Mouse (Mus musculus) inflammation-experienced regulatory T-cells (primary cell): ENCODE data around the gene Nat9. TPM values are rescaled to one million over a fixed set of nuclear protein-coding genes. Genes with fewer than 3 reads are reported as not detected.

Experiments
- polyA plus RNA-seq, 2 experiments: library from polyadenylated mRNA; unstranded; fragments of 100-300 nt; shearing (Covaris generic); gene quantifications; one replicate each; pipeline ENCODE4 v1.2.1; 2017

Gene Nat9
- 10 to 100 TPM; 14.0 to 15.7 TPM for polyA plus RNA-seq

DNA sequence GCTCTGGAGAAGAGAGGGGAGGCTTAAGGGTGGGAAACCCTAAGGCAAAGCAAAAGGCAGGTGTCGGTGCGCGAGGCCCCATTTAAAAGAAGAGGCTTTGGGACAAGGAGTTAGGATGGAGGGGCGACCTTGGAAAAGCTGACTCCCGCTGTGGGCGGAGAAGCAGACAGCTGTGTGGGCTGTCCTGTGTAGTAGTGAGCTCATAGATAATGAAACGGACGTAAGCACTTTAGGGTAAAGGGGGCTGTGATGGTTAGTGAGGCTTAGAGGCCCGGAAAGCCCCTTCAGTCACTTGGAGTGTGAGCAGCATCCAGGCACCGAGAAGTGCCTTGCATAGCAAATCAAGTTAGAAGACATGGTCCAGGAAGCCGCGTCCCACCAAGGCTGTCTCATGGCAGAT is at the start of gene Nat9:
Gene Nat9, minus strand, starts transcription at position 167 of the 400 bp plus-strand sequence.

GRCm38 (mm10) chr11:115187224-115187639 is 427 bp downstream of the Nat9 start, which contains the start of gene Tmem104:
Gene Tmem104, plus strand, starts transcription at chr11:115187487.

GRCm38 (mm10) chr11:115162832-115163480 is 24.7 kb downstream of the Nat9 start, which contains the start of gene Slc9a3r1:
Gene Slc9a3r1, plus strand, starts transcription at chr11:115163341.

DNA sequence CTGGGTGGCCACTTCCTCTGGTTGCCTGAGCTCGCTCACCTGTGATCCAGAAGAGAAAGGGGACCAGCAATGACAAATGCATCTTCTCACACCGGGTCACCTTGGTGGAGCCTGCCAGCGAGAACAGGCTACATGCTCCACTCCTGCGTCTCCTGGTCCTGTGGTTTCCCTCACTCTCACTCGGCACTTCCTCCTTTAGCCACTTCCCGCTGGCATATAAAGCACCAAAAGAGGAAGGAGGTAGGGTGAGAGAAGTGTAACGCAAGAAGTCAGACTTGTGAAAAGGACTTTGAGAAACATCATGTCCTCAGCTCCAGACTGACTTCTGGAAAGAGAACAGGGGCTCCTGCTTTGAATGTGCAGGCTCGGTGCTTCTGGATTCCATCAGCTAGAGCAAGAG is 53.9 kb downstream of the Nat9 start, which contains the start of gene Cd300lf:
Gene Cd300lf, minus strand, starts transcription at position 193 of the 400 bp plus-strand sequence.

Other genes starting within 250 kb of the Nat9 start
- under 1 TPM in 1 of 2 experiments, not detected in 1; 0.61 TPM for gene Cd300c, start 218.7 kb downstream of the Nat9 start, polyA plus RNA-seq
- gene Cd300ld, start 197.9 kb downstream of the Nat9 start, polyA plus RNA-seq = under 1 TPM in 1 of 2 experiments, not detected in 1; 0.17 TPM
- gene Cd300c2, start 186.0 kb downstream of the Nat9 start, polyA plus RNA-seq = under 1 TPM in 1 of 2 experiments, not detected in 1; 0.92 TPM
- not detected for gene Cd300ld2, start 171.7 kb downstream of the Nat9 start, polyA plus RNA-seq
- gene Cd300ld4, start 160.8 kb downstream of the Nat9 start, polyA plus RNA-seq = not detected
- gene Cd300ld5, start 150.1 kb downstream of the Nat9 start, polyA plus RNA-seq = not detected
- gene Cd300ld3, start 139.4 kb downstream of the Nat9 start, polyA plus RNA-seq = not detected
- gene Cd300e, start 125.7 kb downstream of the Nat9 start, polyA plus RNA-seq = 1 to 10 TPM in 1 of 2 experiments, not detected in 1; 3.1 TPM
- gene Rab37, start 96.4 kb downstream of the Nat9 start, polyA plus RNA-seq = 100 to 1,000 TPM; 154 to 188 TPM
- gene Cd300lf, start 53.9 kb downstream of the Nat9 start, polyA plus RNA-seq = under 1 TPM; 0.39 to 0.98 TPM
- gene Slc9a3r1, start 24.5 kb downstream of the Nat9 start, polyA plus RNA-seq = 100 to 1,000 TPM; 433 to 435 TPM
- gene Tmem104, start 372 bp downstream of the Nat9 start, polyA plus RNA-seq = 10 to 100 TPM; 15.3 to 15.4 TPM
- under 1 TPM in 1 of 2 experiments, not detected in 1; 0.04 TPM for gene Grin2c, start 79.4 kb upstream of the Nat9 start, polyA plus RNA-seq
- gene Fdxr, start 89.2 kb upstream of the Nat9 start, polyA plus RNA-seq = 10 to 100 TPM; 25.0 to 35.0 TPM
- 1 to 10 TPM in 1 of 2 experiments, under 1 TPM in 1; 0.87 to 1.1 TPM for gene Fads6, start 109.8 kb upstream of the Nat9 start, polyA plus RNA-seq
- not detected for gene Otop2, start 119.3 kb upstream of the Nat9 start, polyA plus RNA-seq
- gene Ush1g, start 134.2 kb upstream of the Nat9 start, polyA plus RNA-seq = not detected
- under 1 TPM in 1 of 2 experiments, not detected in 1; 0.89 TPM for gene Otop3, start 146.9 kb upstream of the Nat9 start, polyA plus RNA-seq
- gene Hid1, start 179.9 kb upstream of the Nat9 start, polyA plus RNA-seq = 1 to 10 TPM; 6.2 to 9.8 TPM
- gene Cdr2l, start 194.1 kb upstream of the Nat9 start, polyA plus RNA-seq = under 1 TPM in 1 of 2 experiments, not detected in 1; 0.24 TPM
- 100 to 1,000 TPM; 140 TPM for gene Mrpl58, start 215.9 kb upstream of the Nat9 start, polyA plus RNA-seq
- 100 to 1,000 TPM; 599 to 724 TPM for gene Atp5h, start 232.1 kb upstream of the Nat9 start, polyA plus RNA-seq
- 10 to 100 TPM; 53.6 to 95.0 TPM for gene Kctd2, start 232.3 kb upstream of the Nat9 start, polyA plus RNA-seq